Mouse (Mus musculus) megakaryocyte progenitor cell, adult 5-6 weeks (primary cell): ENCODE results near the gene Rufy4. TPM values are rescaled to one million over a fixed set of nuclear protein-coding genes. Genes with fewer than 3 reads are reported as not detected.

ENCODE experiments used
- ATAC-seq: replicated peaks from 2 replicates; pipeline ENCODE4 v1.8.0; 2016; ENCODE audit warnings: mild to moderate bottlenecking, moderate TSS enrichment, inconsistent platforms; ENCODE audit not compliant: poor library complexity
- total RNA-seq, 2 experiments: library from RNA; stranded (forward) in 1 of 2; stranded (reverse) in 1 of 2; fragments of 157-497, 149-512 nt in 1 of 2; fragments of 200-1000 nt in 1 of 2; gene quantifications; 2 replicates each; pipeline versions ENCODE4 v1.2.3 to v1.2.4; 2015 to 2017

Gene Rufy4
- total RNA-seq, 2 experiments from 2014 or later, result 0.54 to 0.72 TPM

DNA sequence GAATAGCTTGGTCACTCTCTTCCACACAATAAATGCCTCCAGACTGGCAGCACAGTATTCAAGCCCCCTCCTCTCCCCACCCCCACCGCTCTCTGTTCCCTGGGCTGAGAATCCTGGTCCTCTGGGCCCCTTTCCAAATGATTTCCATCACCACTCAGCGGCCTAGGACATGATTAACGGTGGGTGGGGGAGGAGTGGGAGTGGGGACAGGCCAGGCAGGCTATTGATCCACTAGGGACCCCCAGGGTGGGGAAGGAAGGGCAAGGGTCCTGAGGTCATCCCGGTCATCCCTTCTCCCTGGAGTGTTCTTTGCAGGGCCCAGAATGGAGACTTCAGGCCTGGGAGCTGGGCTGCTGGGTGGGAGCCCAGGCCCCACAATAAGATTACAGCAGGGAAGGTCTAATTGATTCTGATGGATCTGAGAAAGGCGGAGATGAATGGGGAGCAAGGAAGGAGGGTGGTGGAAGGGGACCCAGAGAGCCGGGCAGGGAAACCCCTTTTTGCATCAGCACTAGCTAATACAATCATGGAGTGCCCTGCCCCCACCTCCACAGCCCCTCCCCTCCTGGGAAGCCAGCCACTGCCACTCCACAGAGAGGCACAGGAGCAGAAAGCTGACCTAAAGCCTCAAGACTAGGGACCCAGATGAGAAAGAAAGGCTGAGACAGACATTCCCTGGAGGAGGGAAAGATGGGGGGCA, 21.5 kb upstream of the Rufy4 start:
- ATAC-seq, result no peak

DNA sequence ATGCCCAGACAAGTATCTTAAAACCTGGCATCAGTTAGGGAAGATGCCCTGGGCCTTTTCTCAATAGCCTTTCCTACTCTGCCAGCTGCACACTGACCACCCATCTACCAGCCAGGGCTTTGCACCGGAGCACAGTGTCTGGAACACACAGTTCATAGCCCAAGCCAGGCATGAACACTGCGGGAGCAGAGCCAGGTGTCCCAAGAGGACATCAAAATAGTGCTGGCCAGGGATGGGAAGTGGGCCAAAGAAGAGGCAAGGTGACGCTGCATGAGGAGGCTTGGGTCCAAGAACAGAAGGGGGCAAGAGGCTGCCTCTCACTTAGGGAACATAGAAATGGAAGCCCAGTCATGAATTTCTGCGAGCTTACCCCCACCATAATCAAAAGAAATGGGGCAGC, 19.7 kb upstream of the Rufy4 start:
- no peak for ATAC-seq

DNA sequence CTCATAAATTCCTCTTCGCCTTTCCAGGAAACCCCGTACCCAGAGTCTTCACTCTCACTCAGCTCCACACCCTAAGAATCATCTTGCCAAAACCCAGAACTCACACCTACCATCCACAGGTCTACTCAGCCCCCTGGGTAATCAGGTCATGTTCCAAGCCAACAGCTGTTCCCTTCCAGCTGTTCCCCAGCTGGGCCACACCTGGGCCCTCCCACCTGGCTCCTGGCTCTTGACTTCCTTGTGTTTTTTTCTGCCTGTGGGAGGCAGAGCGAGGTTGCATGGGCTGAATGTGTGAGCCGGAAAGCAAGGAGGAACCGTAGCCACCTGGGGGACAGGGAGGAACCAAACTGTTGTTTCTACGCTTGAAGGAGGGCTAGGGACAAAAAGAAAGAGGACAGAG, 19.1 kb upstream of the Rufy4 start:
- ATAC-seq, result no peak

DNA sequence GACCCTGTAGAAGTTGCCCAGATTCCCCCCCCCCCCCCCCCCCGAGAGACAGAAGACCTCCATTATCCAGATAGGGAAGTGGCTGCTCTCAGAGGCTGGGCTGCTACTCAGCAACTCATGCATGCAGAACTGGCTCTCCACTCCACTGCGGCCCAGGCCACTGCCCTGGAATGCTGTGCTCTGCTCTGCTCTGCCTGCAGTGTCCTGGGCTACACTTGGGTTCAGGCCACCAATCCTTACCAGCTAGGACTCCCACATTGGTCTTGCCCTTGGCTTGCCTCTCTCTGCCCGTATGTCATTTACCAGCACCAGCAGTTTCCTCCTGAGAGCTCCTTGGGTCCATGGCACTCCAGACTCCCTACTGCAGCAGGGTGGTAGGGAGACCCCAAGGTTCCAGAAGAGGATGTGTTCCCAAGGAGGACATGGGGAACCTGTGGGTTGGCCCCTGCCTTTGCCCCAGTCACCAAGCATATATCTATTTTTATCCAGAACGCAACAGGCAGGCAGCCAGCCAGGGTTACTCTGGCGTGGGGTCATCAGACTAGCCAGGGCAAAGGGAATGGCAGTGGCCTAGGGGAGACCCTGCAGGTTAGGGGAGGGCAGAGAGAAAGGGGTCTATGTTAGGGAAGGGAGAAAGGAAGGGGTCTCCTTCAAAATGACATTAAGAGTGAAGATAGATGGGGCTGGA, 17.3 kb upstream of the Rufy4 start:
- no peak for ATAC-seq

DNA sequence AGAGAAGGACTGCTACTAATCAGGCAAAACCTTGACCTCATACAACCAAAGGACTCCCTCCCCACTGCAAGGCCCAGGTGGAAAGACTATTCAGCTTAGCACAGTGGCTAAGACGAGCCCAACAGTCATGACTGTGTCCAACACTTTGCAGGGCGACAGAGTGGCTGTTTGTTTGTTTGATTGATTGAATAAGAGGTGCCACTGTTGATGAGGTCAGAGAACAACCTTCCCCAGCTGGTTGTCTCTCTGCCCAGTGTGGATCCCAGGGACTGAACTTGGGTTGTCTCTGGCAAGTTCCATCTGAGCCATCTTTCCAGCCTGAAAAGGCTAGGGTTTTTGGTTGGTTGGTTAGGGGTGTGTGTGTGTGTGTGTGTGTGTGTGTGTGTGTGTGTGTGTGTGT, 15.7 kb upstream of the Rufy4 start:
- no peak for ATAC-seq

DNA sequence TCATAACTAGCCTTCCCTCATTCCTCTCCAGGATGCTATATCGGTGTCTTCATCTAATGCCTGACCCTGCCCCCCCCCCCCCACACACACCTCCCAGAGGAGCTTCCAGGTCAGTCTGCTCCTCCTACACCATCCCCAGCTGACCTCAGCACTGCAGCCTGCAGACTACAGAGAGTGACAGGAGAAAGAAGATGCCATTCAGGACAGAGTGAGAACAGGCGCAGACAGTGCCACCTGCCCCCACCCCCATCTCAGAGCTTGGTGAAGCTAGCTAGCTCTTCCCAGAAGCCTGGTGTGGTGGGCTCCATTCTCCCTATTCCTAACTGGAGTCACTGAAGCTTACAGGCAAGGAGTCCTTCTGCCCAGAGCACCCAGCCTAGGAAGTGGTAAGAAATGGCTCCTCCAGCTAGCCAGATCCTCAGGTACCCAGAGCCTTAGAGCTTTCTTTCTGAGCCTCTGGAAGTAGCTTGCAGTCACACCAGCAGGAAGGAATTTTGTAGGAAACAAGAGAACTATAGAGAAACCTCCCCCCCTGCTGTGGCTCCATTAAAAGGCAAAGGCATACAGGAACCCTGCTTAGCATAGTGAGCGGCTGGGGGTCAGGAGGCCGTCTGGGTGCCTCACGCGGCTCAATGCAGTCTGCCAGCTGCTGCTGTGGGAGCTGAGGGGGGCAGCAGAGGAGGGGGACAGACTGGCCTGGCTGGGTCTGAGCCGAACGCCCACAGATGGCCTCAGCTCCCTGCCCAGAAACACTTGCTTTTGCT, 14.2 kb upstream of the Rufy4 start:
- no peak for ATAC-seq

DNA sequence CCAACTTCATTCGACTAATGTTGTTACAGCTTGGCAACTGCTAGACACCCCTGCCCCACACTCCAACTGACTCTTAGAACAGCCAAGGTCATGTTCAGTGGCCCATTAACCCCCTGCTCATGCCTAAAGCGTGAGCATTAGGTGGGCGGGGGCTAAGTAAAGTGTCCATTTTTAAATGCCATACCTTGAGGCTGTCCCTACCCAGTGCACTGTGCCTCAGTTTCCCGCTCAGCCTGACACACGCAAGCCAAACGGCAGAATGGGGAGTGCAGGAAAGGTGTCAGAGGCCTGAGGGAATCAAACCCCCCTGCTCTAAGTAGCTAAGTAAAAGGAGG, 13.7 kb upstream of the Rufy4 start:
- no peak for ATAC-seq

DNA sequence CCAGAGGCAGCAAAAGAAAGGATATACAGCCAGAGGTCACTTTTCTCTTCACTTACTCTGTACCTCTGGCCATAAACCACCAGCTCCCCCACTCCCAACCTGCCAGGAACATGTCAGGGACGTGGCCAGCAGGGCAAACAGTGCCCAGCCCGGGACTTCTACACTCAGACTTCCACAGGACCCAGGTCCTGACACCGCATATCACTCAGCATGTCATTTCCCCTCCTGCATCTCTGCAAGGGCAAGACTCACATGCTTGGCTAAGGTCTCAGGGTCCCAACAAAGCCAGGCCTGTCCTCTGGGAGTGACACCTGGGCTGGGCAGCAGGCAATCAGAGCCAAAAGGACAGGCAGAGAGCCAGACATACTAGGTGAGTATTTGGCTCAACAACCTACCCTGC, 12.3 kb upstream of the Rufy4 start:
- no peak for ATAC-seq

DNA sequence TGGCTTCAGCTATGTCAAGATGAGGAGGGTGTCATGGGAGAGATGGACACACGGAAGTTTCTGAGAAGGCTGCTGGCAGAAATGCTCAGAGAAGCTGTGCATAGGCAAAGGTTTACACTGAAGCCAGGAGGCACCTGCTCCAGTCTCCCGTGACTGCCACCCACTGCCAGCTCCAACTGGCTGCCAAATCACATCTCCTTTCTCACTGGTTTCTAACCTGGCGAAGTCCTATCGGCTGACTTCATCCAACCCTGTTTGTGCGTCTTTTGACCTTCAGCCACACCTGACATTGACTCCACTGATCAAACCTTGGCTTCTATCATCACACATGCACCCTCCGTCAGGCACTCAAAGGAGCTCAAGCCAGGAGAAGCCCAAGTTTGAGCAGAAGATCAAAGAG, 7.5 kb upstream of the Rufy4 start:
- ATAC-seq, result no peak

DNA sequence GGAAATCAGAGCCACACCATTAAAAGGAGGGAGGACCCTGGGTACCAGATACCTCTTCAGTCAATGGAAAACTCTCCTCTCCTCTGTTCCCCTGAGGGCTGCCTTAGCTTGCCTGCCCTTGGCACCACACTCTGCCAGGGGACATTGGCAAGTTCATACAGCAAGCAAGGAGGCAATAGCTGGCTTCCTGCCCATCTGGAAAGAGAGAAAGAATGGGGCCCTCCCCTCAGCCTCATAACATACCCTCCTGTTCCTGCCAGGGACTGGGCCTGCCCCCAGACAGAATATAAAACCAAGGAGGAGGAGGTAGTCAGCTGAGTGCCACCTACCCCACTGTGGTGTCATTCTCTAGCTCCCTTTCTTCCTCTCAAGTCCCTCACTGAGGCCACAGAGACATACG, 6.2 kb upstream of the Rufy4 start:
- no peak for ATAC-seq

DNA sequence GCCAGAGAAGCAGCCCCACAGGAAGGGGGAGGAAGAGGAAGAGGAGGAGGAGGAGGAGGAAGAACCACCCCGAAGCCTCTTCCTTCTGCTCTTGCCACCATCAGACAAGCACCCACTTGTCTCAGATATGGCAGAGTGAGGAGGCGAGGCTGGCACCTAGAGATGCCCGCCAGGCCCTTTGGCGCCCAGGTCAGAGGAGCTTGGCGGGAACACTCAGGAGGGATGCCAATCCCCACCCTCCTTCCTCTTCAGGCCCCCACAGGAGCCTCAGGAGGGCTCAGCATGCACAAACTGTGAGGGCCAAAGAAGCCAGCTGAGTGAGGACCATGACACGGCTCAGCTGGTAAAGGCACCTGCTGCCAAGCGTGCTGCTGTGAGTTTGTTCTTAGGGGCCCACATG, 4.2 kb upstream of the Rufy4 start:
- ATAC-seq, result no peak

DNA sequence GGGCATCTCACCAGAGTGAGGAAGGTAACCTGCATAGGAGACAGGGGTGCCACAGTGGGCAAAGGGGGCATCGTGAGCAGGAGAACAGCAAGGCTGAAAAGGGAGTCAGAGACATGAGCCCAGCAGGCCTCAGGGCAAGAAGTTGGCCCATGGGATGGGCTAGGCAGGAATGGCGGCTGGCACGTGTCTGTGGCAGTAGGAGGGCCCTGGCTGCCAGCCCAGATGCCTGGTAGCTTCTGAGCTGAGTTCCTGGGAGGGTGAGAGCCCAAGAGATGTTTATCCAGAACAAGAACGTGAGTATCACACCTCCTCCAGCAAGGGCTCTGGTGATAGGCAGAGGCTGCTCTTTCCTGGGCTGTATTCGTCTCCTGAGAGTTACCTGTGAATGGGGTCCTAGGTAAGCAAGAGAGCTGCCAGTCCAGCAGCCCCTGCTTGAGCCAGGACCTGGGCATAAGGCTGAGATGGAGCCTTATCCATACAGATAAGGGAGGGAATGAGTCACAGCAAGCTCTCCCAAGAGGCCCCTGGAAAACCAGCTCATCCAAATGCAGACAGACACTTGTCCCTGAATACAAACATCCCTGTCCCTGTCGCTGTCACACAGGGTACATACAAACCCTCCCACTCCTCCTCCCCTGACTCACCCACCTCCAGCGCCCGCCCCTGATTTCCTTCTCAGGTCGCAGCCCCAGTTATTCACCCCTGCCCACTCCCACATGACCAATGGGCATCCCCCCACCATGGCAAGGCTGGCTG, 3.3 kb upstream of the Rufy4 start:
- ATAC-seq, result peak; percentile 32

DNA sequence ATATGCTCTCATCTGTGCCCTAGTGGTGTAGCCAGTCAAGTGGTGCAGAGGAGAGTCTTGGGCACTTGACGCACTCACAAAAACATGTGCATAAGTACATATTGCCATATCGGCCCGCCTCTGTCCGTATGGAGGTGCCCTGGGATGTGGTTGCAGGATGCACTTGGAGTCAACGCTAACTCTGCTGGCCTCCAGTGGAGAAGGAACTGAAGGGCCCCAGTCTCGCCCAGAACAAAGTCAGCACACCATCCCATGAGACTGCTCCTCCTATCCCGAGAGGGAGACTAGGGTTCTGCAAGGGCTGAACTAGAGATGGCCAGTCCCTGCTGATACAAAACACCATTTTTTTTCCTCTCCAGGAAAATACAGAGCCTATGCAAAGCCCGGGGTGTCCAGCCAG, 2.1 kb upstream of the Rufy4 start:
- ATAC-seq, result no peak

DNA sequence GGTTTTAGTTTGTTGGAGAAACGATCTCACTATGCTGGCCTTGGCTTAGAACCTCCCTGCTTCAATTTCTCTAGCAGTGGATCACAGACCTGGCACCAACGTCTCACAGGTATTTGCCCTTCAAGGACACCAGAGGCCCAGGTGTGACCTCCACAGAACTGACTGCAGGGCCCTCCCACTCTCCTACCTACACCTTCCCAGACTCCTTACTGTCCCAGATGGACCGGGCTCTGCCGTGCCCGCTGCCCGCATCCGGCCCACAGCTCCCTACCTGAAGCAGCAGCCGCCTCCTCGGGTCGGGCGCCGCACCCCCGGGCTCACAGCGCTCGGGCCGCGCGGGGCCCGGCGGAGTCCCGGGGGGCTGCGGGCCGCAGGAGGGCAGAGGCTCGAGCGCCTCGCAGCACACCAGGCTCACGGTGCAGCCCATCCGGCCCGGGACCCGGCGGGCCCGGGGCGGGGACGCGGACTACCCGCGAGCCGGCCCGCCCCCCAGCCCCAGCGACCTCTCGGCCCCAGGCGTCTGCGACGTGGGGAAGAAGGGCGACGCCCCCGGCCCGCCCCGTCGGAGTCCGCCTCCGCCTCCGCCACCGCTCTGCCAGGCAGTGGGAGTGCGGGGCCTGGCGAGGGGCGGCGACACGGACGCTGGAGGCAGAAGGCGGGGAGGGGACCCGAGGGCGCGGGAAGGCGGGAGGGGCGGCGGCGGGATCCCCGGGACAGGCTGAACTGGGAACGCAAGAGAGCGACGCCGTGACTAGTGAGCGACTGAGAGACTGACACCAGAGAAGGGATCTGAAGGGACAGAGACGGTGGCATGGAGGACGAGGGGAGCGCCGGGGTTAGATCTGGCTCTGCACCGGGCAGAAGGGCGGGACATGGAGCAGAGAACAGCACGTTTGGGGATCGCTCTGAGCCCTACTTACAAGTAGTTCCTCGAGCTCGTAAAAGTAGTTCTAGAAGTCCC, 1.0 kb upstream of the Rufy4 start, which contains the start of gene Tns1:
Gene Tns1 (minus strand): TSS at position 429 of the 961 bp plus-strand sequence.
- peak; percentile 45 for ATAC-seq

DNA sequence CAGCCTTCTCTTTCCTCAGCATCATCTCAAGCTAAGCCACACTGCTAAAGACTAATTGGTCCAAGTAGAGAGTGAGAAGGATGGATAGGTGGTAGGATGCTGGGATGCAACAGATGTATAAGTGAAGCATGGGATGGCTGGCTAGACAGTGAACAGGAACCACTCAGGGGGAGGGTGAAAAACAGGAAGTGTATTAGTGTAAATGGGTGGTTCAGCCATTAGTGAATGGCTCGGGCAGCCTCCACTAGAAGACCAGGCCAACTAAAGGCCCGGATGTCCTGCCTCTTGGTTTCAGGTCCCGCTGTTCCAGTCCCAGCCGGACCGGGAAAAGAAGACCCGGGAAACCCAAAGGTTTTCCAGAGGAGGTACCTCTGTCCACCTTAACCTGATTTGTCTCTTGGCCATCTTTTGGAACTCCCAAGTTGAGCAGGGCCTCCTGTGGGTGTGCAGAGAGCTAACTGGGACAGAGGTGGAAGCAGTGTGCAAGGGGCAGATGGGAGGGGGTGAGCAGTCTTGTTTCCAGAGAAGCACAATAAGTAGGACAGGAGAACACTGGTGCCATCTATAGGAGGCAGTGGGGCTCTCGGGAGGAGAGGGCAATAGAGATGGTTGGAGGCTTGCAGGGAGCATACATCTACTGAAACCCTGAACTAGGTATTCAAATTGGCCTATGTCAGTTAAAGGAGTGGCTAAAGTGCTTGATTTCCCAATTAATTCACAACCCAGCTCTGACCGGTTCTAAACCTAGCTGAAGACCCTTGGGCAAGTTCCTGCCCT, 5.7 kb downstream of the Rufy4 start:
- ATAC-seq, result peak; percentile 26

DNA sequence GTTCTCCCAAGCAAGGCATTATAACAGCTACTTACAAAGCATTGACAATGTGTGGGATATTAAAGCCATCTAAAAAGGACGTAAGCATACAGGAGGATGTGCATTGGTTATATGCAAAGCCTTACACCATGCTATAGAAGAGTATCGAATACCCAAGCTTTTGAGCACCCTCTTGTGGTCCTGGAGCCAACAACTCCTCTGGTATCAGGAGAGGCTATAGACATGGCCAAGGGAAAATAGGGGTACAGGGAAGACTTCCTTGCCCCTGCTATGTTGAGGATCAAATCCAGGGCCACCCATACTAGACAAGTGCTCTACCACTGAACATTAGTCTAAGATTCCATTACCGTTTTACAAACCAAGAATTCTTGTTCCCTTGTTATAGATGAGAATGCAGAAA, 6.7 kb downstream of the Rufy4 start:
- 0 out of 2 replicates have a peak, but pooled peaks have one; percentile 19 for ATAC-seq

DNA sequence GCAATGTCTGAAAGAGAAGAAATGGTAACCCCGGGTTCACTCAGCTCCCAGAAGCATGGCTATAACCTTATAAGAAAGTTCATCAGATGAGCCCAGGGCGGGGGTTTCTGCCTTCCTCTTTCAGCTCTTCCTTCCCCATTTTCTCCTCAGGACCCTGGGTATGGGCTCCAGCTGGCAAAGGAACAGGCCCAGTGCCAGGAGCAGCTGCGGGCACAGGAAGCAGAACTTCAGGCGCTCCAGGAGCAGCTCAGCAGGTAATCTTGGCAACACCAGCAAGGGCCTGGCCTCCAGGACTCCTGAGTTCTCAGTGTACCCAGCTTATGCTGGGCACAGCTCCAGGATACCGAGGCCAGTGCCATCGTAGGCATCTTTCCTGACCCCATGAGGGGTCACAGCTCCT, 8.6 kb downstream of the Rufy4 start:
- peak; percentile 58 for ATAC-seq

DNA sequence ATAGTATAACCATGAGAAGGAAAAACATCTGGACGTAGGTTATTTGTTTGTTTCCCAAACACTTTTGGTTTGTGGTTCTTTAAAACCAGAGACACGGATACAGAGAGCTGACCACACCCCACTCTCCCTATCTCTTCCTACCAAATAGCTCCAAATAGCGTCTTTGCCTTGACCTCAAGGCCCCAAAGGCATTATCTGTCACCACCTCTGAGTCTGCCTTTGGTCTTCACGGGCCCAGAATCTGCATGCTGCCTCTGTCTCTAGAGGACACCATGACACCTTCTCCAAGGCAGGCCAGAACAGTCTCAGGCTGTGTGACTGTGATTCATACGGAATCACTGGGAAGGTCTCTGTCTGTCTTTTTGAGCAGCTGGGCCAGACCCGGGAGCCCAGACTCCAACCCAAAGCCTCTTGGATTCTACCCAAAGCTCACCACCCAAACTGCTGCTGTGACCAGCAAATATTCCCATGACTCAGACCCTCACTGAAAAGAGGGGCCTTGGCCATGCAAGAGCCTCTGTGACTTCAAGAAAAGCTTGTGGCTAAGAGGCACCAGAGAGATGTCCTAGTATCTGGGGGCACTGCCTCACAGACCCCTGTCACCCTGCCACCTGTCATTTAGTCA, 10.1 kb downstream of the Rufy4 start:
- peak; percentile 55 for ATAC-seq

DNA sequence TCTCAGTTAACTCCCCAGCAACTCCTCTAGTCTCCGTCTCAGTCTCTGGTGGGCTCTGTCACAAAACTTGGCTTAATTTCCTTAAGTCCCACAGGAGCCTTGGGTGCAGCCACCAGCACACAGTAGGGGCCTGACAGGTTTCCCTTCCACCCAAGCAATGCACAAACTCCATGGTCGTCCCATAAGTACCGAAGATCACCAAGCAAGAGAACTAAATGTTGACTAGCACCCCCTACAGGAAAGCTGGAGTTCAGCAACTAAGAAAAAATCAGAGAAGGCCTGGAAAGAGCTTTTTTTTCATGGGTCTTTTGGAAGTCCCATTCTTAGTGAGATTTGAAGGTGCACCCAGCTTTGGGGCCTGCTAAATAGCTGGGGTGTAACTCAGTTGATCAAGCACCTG, 14.1 kb downstream of the Rufy4 start:
- peak; percentile 50 for ATAC-seq
